Mouse (Mus musculus) CH12.LX (cell line): ENCODE data around the gene 4930556J24Rik. TPM values are rescaled to one million over a fixed set of nuclear protein-coding genes. Genes with fewer than 3 reads are reported as not detected.

Experiments used
- DNase-seq: peaks from one replicate; pipeline ENCODE4 v3.0.0-alpha.2; 2013; ENCODE audit errors: extremely low read depth
- H3K27ac ChIP-seq: 2 replicates; pipeline ENCODE4 v1.5.1; 2012; ENCODE audit warnings: low read depth, mild to moderate bottlenecking, control low read depth, moderate library complexity; ENCODE audit not compliant: insufficient read depth
- H3K27me3 ChIP-seq: replicated peaks from 2 replicates; pipeline ENCODE3; 2012; ENCODE audit warnings: inconsistent platforms
- H3K36me3 ChIP-seq, 2 experiments: replicated peaks in 1 of 2; 2 replicates each; pipeline versions ENCODE3 to v1.6.1; 2012; ENCODE audit warnings: inconsistent platforms in 1 of 2, low read length in 1 of 2, mild to moderate bottlenecking in 1 of 2, mixed read lengths in 1 of 2, moderate library complexity in 1 of 2; ENCODE audit not compliant: control insufficient read depth in 1 of 2, insufficient read depth in 1 of 2
- H3K4me1 ChIP-seq, 2 experiments: 2 replicates each; pipeline ENCODE4 v1.6.1; 2012; ENCODE audit warnings: inconsistent platforms in 1 of 2, moderate library complexity in 1 of 2; ENCODE audit not compliant: insufficient read depth in 2 of 2, control insufficient read depth in 1 of 2
- H3K4me2 ChIP-seq: 2 replicates; pipeline ENCODE4 v1.6.1; 2012; ENCODE audit warnings: low read depth, mild to moderate bottlenecking, control low read depth; ENCODE audit not compliant: poor library complexity, insufficient read depth, severe bottlenecking
- H3K4me3 ChIP-seq, 3 experiments: fragments of 150-350 bp in 1 of 3; sonication (generic) in 1 of 3; replicated peaks in 1 of 3; 2 replicates each; pipeline versions ENCODE3 to v1.5.1; 2011 to 2012; ENCODE audit warnings: low read depth in 2 of 3, low read length in 2 of 3, mild to moderate bottlenecking in 2 of 3, moderate library complexity in 2 of 3, control low read depth in 1 of 3, improper control_type of control experiment in 1 of 3, inconsistent platforms in 1 of 3, mixed read lengths in 1 of 3; ENCODE audit not compliant: poor library complexity in 1 of 3
- H3K79me2 ChIP-seq: replicated peaks from 2 replicates; pipeline ENCODE4 v1.6.1; 2012; ENCODE audit warnings: mild to moderate bottlenecking, moderate library complexity; ENCODE audit not compliant: control insufficient read depth, poor library complexity, insufficient read depth, severe bottlenecking; ENCODE audit errors: extremely low read depth
- H3K9ac ChIP-seq: 2 replicates; pipeline ENCODE4 v1.6.1; 2012; ENCODE audit warnings: low read depth, mild to moderate bottlenecking, control low read depth, moderate library complexity; ENCODE audit not compliant: insufficient read depth
- H3K9me3 ChIP-seq: replicated peaks from 2 replicates; pipeline ENCODE3; 2012; ENCODE audit warnings: low read length, inconsistent platforms, mixed read lengths
- BHLHE40 ChIP-seq: IDR thresholded peaks from 2 replicates; pipeline ENCODE4 v1.6.1; 2011; ENCODE audit warnings: mild to moderate bottlenecking, low read depth, low read length, improper control_type of control experiment
- CHD2 ChIP-seq: IDR thresholded peaks from 2 replicates; pipeline ENCODE4 v1.6.1; 2011; ENCODE audit warnings: low read length, improper control_type of control experiment
- CTCF ChIP-seq, 2 experiments: IDR thresholded peaks in 1 of 2; conservative IDR thresholded peaks in 1 of 2; 2 replicates each; pipeline ENCODE4 v1.5.1; 2011 to 2012; ENCODE audit warnings: low read depth in 2 of 2, low read length in 2 of 2, improper control_type of control experiment in 1 of 2, inconsistent platforms in 1 of 2, mild to moderate bottlenecking in 1 of 2, moderate library complexity in 1 of 2
- E2F4 ChIP-seq: IDR thresholded peaks from 2 replicates; pipeline ENCODE4 v1.6.1; 2011; ENCODE audit warnings: low read depth, low read length, improper control_type of control experiment; ENCODE audit not compliant: insufficient replicate concordance
- GABPA ChIP-seq: IDR thresholded peaks from 2 replicates; pipeline ENCODE4 v1.6.1; 2012; ENCODE audit warnings: low read depth, low read length, improper control_type of control experiment, inconsistent platforms; ENCODE audit not compliant: insufficient replicate concordance
- HCFC1 ChIP-seq: IDR thresholded peaks from 2 replicates; pipeline ENCODE4 v1.6.1; 2012; ENCODE audit warnings: low read depth, mild to moderate bottlenecking, inconsistent platforms, low read length, improper control_type of control experiment
- JUND ChIP-seq: conservative IDR thresholded peaks from 2 replicates; pipeline ENCODE4 v1.6.1; 2011; ENCODE audit warnings: low read depth, low read length, improper control_type of control experiment
- KAT2A ChIP-seq: IDR thresholded peaks from 2 replicates; pipeline ENCODE4 v1.6.1; 2012; ENCODE audit warnings: low read length, improper control_type of control experiment, inconsistent platforms; ENCODE audit not compliant: insufficient replicate concordance
- MAFK ChIP-seq: IDR thresholded peaks from 2 replicates; pipeline ENCODE4 v1.6.1; 2011; ENCODE audit warnings: low read length, improper control_type of control experiment; ENCODE audit not compliant: insufficient replicate concordance
- MAZ ChIP-seq: IDR thresholded peaks from 2 replicates; pipeline ENCODE4 v1.6.1; 2012; ENCODE audit warnings: low read depth, mild to moderate bottlenecking, inconsistent platforms, low read length, improper control_type of control experiment, moderate library complexity
- MEF2A ChIP-seq: IDR thresholded peaks from 2 replicates; pipeline ENCODE4 v1.6.1; 2014; ENCODE audit warnings: low read depth, mild to moderate bottlenecking, inconsistent platforms, low read length, improper control_type of control experiment, borderline replicate concordance
- MXI1 ChIP-seq: IDR thresholded peaks from 2 replicates; pipeline ENCODE4 v1.6.1; 2011; ENCODE audit warnings: mild to moderate bottlenecking, low read depth, low read length, improper control_type of control experiment
- MYC ChIP-seq: IDR thresholded peaks from 2 replicates; pipeline ENCODE4 v1.6.1; 2011; ENCODE audit warnings: low read depth, mild to moderate bottlenecking, improper control_type of control experiment, low read length
- NRF1 ChIP-seq: IDR thresholded peaks from 2 replicates; pipeline ENCODE4 v1.6.1; 2014; ENCODE audit warnings: low read depth, mild to moderate bottlenecking, inconsistent platforms, low read length, improper control_type of control experiment, moderate library complexity
- PAX5 ChIP-seq: IDR thresholded peaks from 2 replicates; pipeline ENCODE4 v1.6.1; 2012; ENCODE audit warnings: low read length, inconsistent platforms, mixed read lengths
- POLR2A ChIP-seq: IDR thresholded peaks from 2 replicates; pipeline ENCODE4 v1.6.1; 2011; ENCODE audit warnings: low read depth, mild to moderate bottlenecking, improper control_type of control experiment, low read length
- POLR2AphosphoS2 ChIP-seq: IDR thresholded peaks from 2 replicates; pipeline ENCODE4 v1.6.1; 2011; ENCODE audit warnings: low read depth, low read length, improper control_type of control experiment
- TBP ChIP-seq: conservative IDR thresholded peaks from 2 replicates; pipeline ENCODE4 v1.6.1; 2011; ENCODE audit warnings: low read depth, low read length, improper control_type of control experiment
- TCF12 ChIP-seq: IDR thresholded peaks from 2 replicates; pipeline ENCODE4 v1.6.1; 2014; ENCODE audit warnings: low read depth, mild to moderate bottlenecking, inconsistent platforms, low read length, improper control_type of control experiment
- USF2 ChIP-seq: conservative IDR thresholded peaks from 2 replicates; pipeline ENCODE4 v1.6.1; 2011; ENCODE audit warnings: low read depth, low read length, improper control_type of control experiment
- ZKSCAN1 ChIP-seq: IDR thresholded peaks from 2 replicates; pipeline ENCODE4 v1.6.1; 2012; ENCODE audit warnings: low read depth, inconsistent platforms, low read length, improper control_type of control experiment, borderline replicate concordance
- ZMIZ1 ChIP-seq: IDR thresholded peaks from 2 replicates; pipeline ENCODE4 v1.6.1; 2012; ENCODE audit warnings: low read depth, mild to moderate bottlenecking, inconsistent platforms, low read length, improper control_type of control experiment
- ZNF384 ChIP-seq: IDR thresholded peaks from 2 replicates; pipeline ENCODE4 v1.6.1; 2012; ENCODE audit warnings: low read depth, low read length, improper control_type of control experiment, inconsistent platforms
- dilution Hi-C: fragments of 300-500 bp; cut with MboI; formaldehyde crosslinking; loops from 2 replicates; pipeline ENCODE4 v1.14.3; 2020; ENCODE audit warnings: low sequenced_read_pairs; ENCODE audit not compliant: extremely low pct_unique_long_range_greater_than_20kb, extremely low pct_ligation_motif_present
- in situ Hi-C: fragments of 300-500 bp; cut with MboI; formaldehyde crosslinking; loops from 3 replicates; pipeline ENCODE4 v1.14.3; 2019; ENCODE audit warnings: low sequenced_read_pairs, low pct_ligation_motif_present, low pct_unique_long_range_greater_than_20kb, mixed read lengths
- polyA plus RNA-seq: library from polyadenylated mRNA; unstranded; fragments of >175 nt; gene quantifications from 2 replicates; pipeline ENCODE4 v1.2.1, GENCODE M21; 2012; ENCODE audit warnings: low read depth; ENCODE audit not compliant: insufficient read length
- total RNA-seq, 2 experiments: library from RNA; depleted of rRNA; stranded (reverse); fragments of 300-350 nt in 1 of 2; fragments of >200 nt in 1 of 2; gene quantifications; 2 replicates each; pipeline ENCODE4 v1.2.3; 2012 to 2014

4930556J24Rik gene
- total and polyA plus RNA-seq, 3 experiments = 0.21 to 0.70 TPM; not detected in 1

DNA sequence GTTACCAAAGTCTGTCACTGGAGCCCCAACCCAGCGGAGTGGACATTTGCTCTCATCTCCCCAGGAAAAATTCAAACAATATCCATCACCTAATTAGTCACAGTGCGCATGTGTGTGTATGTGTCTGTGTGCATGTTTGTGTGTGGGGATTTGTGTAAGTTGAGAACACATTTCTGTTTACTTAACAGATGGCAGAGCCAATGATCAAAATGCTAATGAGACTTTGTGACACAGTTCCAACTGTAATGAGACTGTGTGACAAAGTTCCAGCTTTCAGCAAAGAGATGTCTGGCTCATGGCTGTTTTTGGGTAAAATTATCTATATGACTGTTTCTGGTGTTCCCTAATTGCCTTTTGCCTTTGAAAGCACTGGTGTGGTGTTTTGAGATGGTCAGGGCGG lies 40.3 kb downstream of the 4930556J24Rik start:
- no peak for DNase-seq
- H3K4me3 ChIP-seq = no peak overlapping the region
- in situ Hi-C loops (no loop called here), dilution Hi-C loops (no loop called here)
- H3K79me2 ChIP-seq = no peaks in the 10 kb centered on the region
- no peaks in the 10 kb centered on the region for H3K36me3 ChIP-seq
- no peak overlapping the region for H3K4me2 ChIP-seq
- no peak overlapping the region for H3K9ac ChIP-seq
- no peaks in the 10 kb centered on the region for H3K9me3 ChIP-seq
- H3K4me1 ChIP-seq = peaks cover 2 to 6% of the 10 kb centered on the region in 2 experiments; a peak in 2 of 4 replicates
- H3K27ac ChIP-seq = no peak overlapping the region
- peaks cover 77% of the 10 kb centered on the region for H3K27me3 ChIP-seq
- TF ChIP-seq KAT2A (no peak), MAFK (no peak), MYC (no peak), POLR2AphosphoS2 (no peak), HCFC1 (no peak), GABPA (no peak), TCF12 (no peak), MEF2A (no peak), ZKSCAN1 (no peak), PAX5 (no peak), E2F4 (no peak), MAZ (no peak), TBP (no peak)

DNA sequence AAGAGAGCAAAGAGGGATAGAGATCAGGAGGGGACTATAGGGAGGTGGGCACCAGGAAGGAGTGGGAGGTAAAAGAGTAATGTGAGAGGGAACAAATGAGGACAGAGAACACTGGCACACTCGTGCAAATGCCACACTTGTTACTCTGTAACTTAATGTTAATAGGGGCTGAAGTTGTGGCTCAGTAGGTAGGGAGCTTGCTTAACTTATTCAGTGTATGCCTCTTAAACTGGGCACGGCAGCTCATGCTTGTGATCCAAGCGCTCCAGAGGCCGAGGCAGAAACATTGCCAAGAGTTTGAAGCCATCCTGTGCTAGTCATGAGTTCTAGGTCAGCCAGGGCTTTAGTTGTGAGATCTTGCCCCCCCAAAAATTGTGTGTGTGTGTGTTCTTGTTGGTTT lies 41.4 kb downstream of the 4930556J24Rik start:
- no peak overlapping the region for H3K9ac ChIP-seq
- no peak for DNase-seq

More for the DNA sequence above, 41.4 kb downstream of the 4930556J24Rik start:
- H3K27me3 ChIP-seq = peaks cover 84% of the 10 kb centered on the region
- no peaks in the 10 kb centered on the region for H3K36me3 ChIP-seq
- peaks cover 2 to 7% of the 10 kb centered on the region in 2 experiments; a peak in 2 of 4 replicates for H3K4me1 ChIP-seq
- in situ Hi-C loops (no loop called here), dilution Hi-C loops (no loop called here)
- TF ChIP-seq NRF1 (no peak), ZMIZ1 (no peak), MXI1 (no peak), ZNF384 (no peak), POLR2A (no peak), BHLHE40 (no peak), USF2 (no peak), CHD2 (no peak), E2F4 (no peak), CTCF (conservative IDR thresholded peaks at IDR 0.05 in 1 of 2, IDR thresholded peaks at IDR 0.05 in 1 of 2; ENCODE audit: low read depth in 2 of 2, low read length in 2 of 2) (no peak), PAX5 (no peak), JUND (no peak)
- no peaks in the 10 kb centered on the region for H3K79me2 ChIP-seq
- H3K27ac ChIP-seq = no peak overlapping the region
- no peaks in the 10 kb centered on the region for H3K9me3 ChIP-seq
- no peak overlapping the region for H3K4me2 ChIP-seq
- H3K4me3 ChIP-seq = no peak overlapping the region
